In genomic region chr9:69125787-69126161, GRCm38 (mm10) we compare ENCODE assay signal across 8 mouse cellular contexts.
A peak's percentile ranks its signal among the peaks of the same experiment; 100 is the strongest.
DNase-seq lines count a peak whose midpoint lies in the region; ATAC-seq and TF ChIP-seq lines count a peak whose summit lies in the region.

No protein-coding gene starts in this region.

- H3K27me3 ChIP-seq in heart, embryonic 13.5 days (replicated peaks) = peaks cover 55% of the 10 kb centered on the region
- H3K27me3 ChIP-seq in thymus, adult 2 months (ENCODE audit: control insufficient read depth, insufficient read depth, low read length) = no peaks in the 10 kb centered on the region
- peaks cover 49% of the 10 kb centered on the region for H3K27me3 ChIP-seq in limb, embryonic 13.5 days
- H3K27me3 ChIP-seq in stomach, embryonic 16.5 days (ENCODE audit: control insufficient read depth, insufficient read depth, low read length) = no peaks in the 10 kb centered on the region

- no peak for DNase-seq in heart, adult 8-10 months (ENCODE audit: low spot score)
- peak; percentile 29 for DNase-seq in thymus, adult 2 months
- no peak for DNase-seq in thymus, adult 18-20 months
- DNase-seq in cerebellum, adult 9-11 months = no peak
- DNase-seq in frontal cortex, postnatal 10 days (ENCODE audit: low spot score in 2 of 2) = no peak

- ATAC-seq in heart, embryonic 13.5 days (ENCODE audit: extremely low read depth, insufficient number of reproducible peaks, low FRiP score, low TSS enrichment) = no peak
- ATAC-seq in limb, embryonic 13.5 days (ENCODE audit: low FRiP score, low read depth) = no peak
- no peak for ATAC-seq in stomach, embryonic 16.5 days (ENCODE audit: insufficient read depth, low FRiP score)

- peak overlapping the region; percentile 68 for H3K4me2 ChIP-seq in heart, embryonic 13.5 days
- peak overlapping the region; percentile 61 for H3K4me2 ChIP-seq in limb, embryonic 13.5 days (replicated peaks)
- peak overlapping the region; percentile 74 for H3K4me2 ChIP-seq in stomach, embryonic 16.5 days (ENCODE audit: low read depth, low read length)

- H3K36me3 ChIP-seq in heart, embryonic 13.5 days = no peaks in the 10 kb centered on the region
- H3K36me3 ChIP-seq in thymus, adult 2 months (ENCODE audit: control insufficient read depth, insufficient read depth, low read length) = no peaks in the 10 kb centered on the region
- H3K36me3 ChIP-seq in limb, embryonic 13.5 days = no peaks in the 10 kb centered on the region
- H3K36me3 ChIP-seq in stomach, embryonic 16.5 days (ENCODE audit: control insufficient read depth, insufficient read depth, low read length) = no peaks in the 10 kb centered on the region

- peaks cover 34% of the 10 kb centered on the region for H3K4me1 ChIP-seq in heart, embryonic 13.5 days
- peaks cover 8% of the 10 kb centered on the region for H3K4me1 ChIP-seq in thymus, adult 2 months (replicated peaks; ENCODE audit: control insufficient read depth, insufficient read depth, low read length)
- peaks cover 34% of the 10 kb centered on the region for H3K4me1 ChIP-seq in limb, embryonic 13.5 days
- peaks cover 3% of the 10 kb centered on the region; the same call in 1 of the 2 replicates for H3K4me1 ChIP-seq in stomach, embryonic 16.5 days (ENCODE audit: control insufficient read depth, insufficient read depth, low read length)

- 26% methylated on average over 7 of the region's 7 CpGs for WGBS in heart, embryonic 13.5 days
- WGBS in thymus, adult 2 months = 5% methylated on average over 7 of the region's 7 CpGs
- 55% methylated on average over 7 of the region's 7 CpGs for WGBS in limb, embryonic 13.5 days
- 42% methylated on average over 7 of the region's 7 CpGs for WGBS in stomach, embryonic 16.5 days

- H3K4me3 ChIP-seq in heart, embryonic 13.5 days = peak overlapping the region; percentile 43
- H3K4me3 ChIP-seq in thymus, adult 2 months (ENCODE audit: control insufficient read depth, insufficient read depth, low read length) = peak overlapping the region; percentile 15; the same call in 1 of the 2 replicates
- H3K4me3 ChIP-seq in limb, embryonic 13.5 days = peak overlapping the region; percentile 27; the same call in 1 of the 2 replicates
- H3K4me3 ChIP-seq in stomach, embryonic 16.5 days (replicated peaks; ENCODE audit: low read length) = peak overlapping the region; percentile 40

- TF ChIP-seq CTCF in thymus, adult 2 months (IDR thresholded peaks at IDR 0.05; ENCODE audit: borderline replicate concordance, control insufficient read depth, extremely low read depth, insufficient read depth, low read length, poor library complexity) = no peak

- no peak for TF ChIP-seq POLR2A in thymus, adult 2 months (IDR thresholded peaks at IDR 0.05; ENCODE audit: control insufficient read depth, extremely low read depth, insufficient read depth, low read length, poor library complexity)

- H3K9me3 ChIP-seq in heart, embryonic 13.5 days = no peaks in the 10 kb centered on the region
- no peaks in the 10 kb centered on the region for H3K9me3 ChIP-seq in limb, embryonic 13.5 days
- no peaks in the 10 kb centered on the region for H3K9me3 ChIP-seq in stomach, embryonic 16.5 days (replicated peaks; ENCODE audit: control insufficient read depth, low read length)

- no peak overlapping the region for H3K27ac ChIP-seq in heart, embryonic 13.5 days (replicated peaks)
- H3K27ac ChIP-seq in thymus, adult 2 months (ENCODE audit: control insufficient read depth, insufficient read depth, low read length) = peak overlapping the region; percentile 23; the same call in 1 of the 2 replicates
- no peak overlapping the region for H3K27ac ChIP-seq in limb, embryonic 13.5 days
- H3K27ac ChIP-seq in stomach, embryonic 16.5 days (ENCODE audit: low read length) = no peak overlapping the region

- H3K9ac ChIP-seq in heart, embryonic 13.5 days = peak overlapping the region; percentile 70
- no peak overlapping the region for H3K9ac ChIP-seq in limb, embryonic 13.5 days
- H3K9ac ChIP-seq in stomach, embryonic 16.5 days (ENCODE audit: low read length) = peak overlapping the region; percentile 56; the same call in 1 of the 2 replicates
